Mouse (Mus musculus): ENCODE results near the gene Arnt2. TPM values are rescaled to one million over a fixed set of nuclear protein-coding genes. Genes with fewer than 3 reads are reported as not detected.

Gene Arnt2
- total and polyA plus RNA-seq, 3 experiments = 0.05 TPM; not detected in 2

- no peaks in the 10 kb centered on the region for H3K36me3 ChIP-seq (replicated peaks)
- H3K27me3 ChIP-seq (ENCODE audit: insufficient read depth, low read length) = no peaks in the 10 kb centered on the region
- no peak overlapping the region for H3K4me3 ChIP-seq (ENCODE audit: low read depth, low read length)
- TF ChIP-seq CTCF (IDR thresholded peaks at IDR 0.05; ENCODE audit: low read depth, low read length) = no peak
- no peak for TF ChIP-seq GATA1 (IDR thresholded peaks at IDR 0.05; ENCODE audit: borderline replicate concordance, low read length)
- TF ChIP-seq TAL1 (conservative IDR thresholded peaks at IDR 0.05; ENCODE audit: low read depth, low read length) = no peak
- TF ChIP-seq POLR2AphosphoS5 (IDR thresholded peaks at IDR 0.05; ENCODE audit: insufficient replicate concordance, low read depth, low read length) = no peak
- TF ChIP-seq GATA2 (IDR thresholded peaks at IDR 0.05; ENCODE audit: borderline replicate concordance, low read depth, low read length) = no peak
- ATAC-seq (ENCODE audit: extremely low read depth, insufficient number of reproducible peaks, low FRiP score, poor library complexity, severe bottlenecking) (no peak), DNase-seq (ENCODE audit: low spot score) (no peak)
- no peaks in the 10 kb centered on the region for H3K9me3 ChIP-seq (replicated peaks)
- H3K4me1 ChIP-seq (ENCODE audit: insufficient read depth, low read depth, low read length) = no peaks in the 10 kb centered on the region
These were observed 178.6 kb downstream of the Arnt2 start for GRCm38 (mm10) chr7:84231396-84231795.

DNA sequence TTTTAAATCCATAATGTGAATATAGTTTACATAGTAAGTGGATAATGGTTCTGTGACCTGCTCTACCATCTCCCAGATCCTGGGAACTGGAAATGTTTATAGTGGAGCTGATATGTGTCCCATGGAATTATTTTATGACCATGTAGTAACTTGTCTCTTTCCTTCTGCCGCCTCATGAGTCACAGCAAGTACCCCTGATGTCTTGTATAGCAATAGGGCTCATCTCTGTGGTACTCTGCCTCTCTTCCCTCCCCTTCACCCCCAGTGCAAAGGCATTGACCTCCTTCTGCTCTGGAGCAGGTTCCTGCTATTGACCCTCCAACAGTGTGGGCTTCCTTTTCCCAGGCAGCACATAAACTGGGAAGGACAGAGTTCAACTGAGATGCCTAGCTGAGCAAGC lies 182.3 kb downstream of the Arnt2 start:
- no peak overlapping the region for H3K4me3 ChIP-seq (ENCODE audit: low read depth, low read length)
- no peak for TF ChIP-seq CTCF (IDR thresholded peaks at IDR 0.05; ENCODE audit: low read depth, low read length)
- no peak for TF ChIP-seq POLR2AphosphoS5 (IDR thresholded peaks at IDR 0.05; ENCODE audit: insufficient replicate concordance, low read depth, low read length)
- no peak for TF ChIP-seq TAL1 (conservative IDR thresholded peaks at IDR 0.05; ENCODE audit: low read depth, low read length)
- no peak for TF ChIP-seq GATA1 (IDR thresholded peaks at IDR 0.05; ENCODE audit: borderline replicate concordance, low read length)
- no peak for TF ChIP-seq GATA2 (IDR thresholded peaks at IDR 0.05; ENCODE audit: borderline replicate concordance, low read depth, low read length)
- no peaks in the 10 kb centered on the region for H3K27me3 ChIP-seq (ENCODE audit: insufficient read depth, low read length)
- ATAC-seq (ENCODE audit: extremely low read depth, insufficient number of reproducible peaks, low FRiP score, poor library complexity, severe bottlenecking) (no peak), DNase-seq (ENCODE audit: low spot score) (no peak)
- H3K36me3 ChIP-seq (replicated peaks) = no peaks in the 10 kb centered on the region
- H3K4me1 ChIP-seq (ENCODE audit: insufficient read depth, low read depth, low read length) = no peaks in the 10 kb centered on the region
- no peaks in the 10 kb centered on the region for H3K9me3 ChIP-seq (replicated peaks)

GRCm38 (mm10) chr7:84226909-84227308 lies 183.1 kb downstream of the Arnt2 start:
- Histone ChIP-seq H3K4me3 (ENCODE audit: low read depth, low read length) (no peak overlapping the region), H3K27me3 (ENCODE audit: insufficient read depth, low read length) (no peaks in the 10 kb centered on the region), H3K9me3 (replicated peaks) (no peaks in the 10 kb centered on the region), H3K4me1 (ENCODE audit: insufficient read depth, low read depth, low read length) (no peaks in the 10 kb centered on the region), H3K36me3 (replicated peaks) (no peaks in the 10 kb centered on the region)
- TF ChIP-seq POLR2AphosphoS5 (IDR thresholded peaks at IDR 0.05; ENCODE audit: insufficient replicate concordance, low read depth, low read length) (no peak), GATA1 (IDR thresholded peaks at IDR 0.05; ENCODE audit: borderline replicate concordance, low read length) (no peak), TAL1 (conservative IDR thresholded peaks at IDR 0.05; ENCODE audit: low read depth, low read length) (no peak), GATA2 (IDR thresholded peaks at IDR 0.05; ENCODE audit: borderline replicate concordance, low read depth, low read length) (no peak), CTCF (IDR thresholded peaks at IDR 0.05; ENCODE audit: low read depth, low read length) (no peak)
- DNase-seq (ENCODE audit: low spot score) (no peak), ATAC-seq (ENCODE audit: extremely low read depth, insufficient number of reproducible peaks, low FRiP score, poor library complexity, severe bottlenecking) (no peak)

DNA sequence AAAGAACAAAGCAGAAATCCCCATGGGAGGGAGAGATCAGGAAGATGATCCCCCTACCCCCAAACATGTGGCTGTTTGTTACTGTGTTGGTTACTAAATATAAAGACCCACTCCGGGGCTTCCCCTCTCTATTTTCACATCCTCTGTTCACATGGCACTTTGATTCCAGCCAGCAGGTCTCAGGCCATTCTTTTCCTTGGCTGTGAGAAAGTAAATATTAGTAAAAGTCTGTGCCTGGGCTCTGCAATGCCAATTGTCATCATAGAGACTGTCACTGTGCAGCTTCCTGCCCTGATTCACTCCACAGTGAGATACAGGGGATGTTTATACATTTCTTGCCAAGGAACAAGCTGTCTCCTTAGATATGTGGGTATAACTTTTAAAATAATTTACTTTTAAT lies 197.9 kb downstream of the Arnt2 start:
- TF ChIP-seq POLR2AphosphoS5 (IDR thresholded peaks at IDR 0.05; ENCODE audit: insufficient replicate concordance, low read depth, low read length) (no peak), TAL1 (conservative IDR thresholded peaks at IDR 0.05; ENCODE audit: low read depth, low read length) (no peak), GATA1 (IDR thresholded peaks at IDR 0.05; ENCODE audit: borderline replicate concordance, low read length) (no peak), GATA2 (IDR thresholded peaks at IDR 0.05; ENCODE audit: borderline replicate concordance, low read depth, low read length) (no peak), CTCF (IDR thresholded peaks at IDR 0.05; ENCODE audit: low read depth, low read length) (no peak)
- H3K27me3 ChIP-seq (ENCODE audit: insufficient read depth, low read length) = no peaks in the 10 kb centered on the region
- H3K4me1 ChIP-seq (ENCODE audit: insufficient read depth, low read depth, low read length) = no peaks in the 10 kb centered on the region
- no peaks in the 10 kb centered on the region for H3K36me3 ChIP-seq (replicated peaks)
- DNase-seq (ENCODE audit: low spot score) (no peak), ATAC-seq (ENCODE audit: extremely low read depth, insufficient number of reproducible peaks, low FRiP score, poor library complexity, severe bottlenecking) (no peak)
- H3K9me3 ChIP-seq (replicated peaks) = no peaks in the 10 kb centered on the region
- no peak overlapping the region for H3K4me3 ChIP-seq (ENCODE audit: low read depth, low read length)

DNA sequence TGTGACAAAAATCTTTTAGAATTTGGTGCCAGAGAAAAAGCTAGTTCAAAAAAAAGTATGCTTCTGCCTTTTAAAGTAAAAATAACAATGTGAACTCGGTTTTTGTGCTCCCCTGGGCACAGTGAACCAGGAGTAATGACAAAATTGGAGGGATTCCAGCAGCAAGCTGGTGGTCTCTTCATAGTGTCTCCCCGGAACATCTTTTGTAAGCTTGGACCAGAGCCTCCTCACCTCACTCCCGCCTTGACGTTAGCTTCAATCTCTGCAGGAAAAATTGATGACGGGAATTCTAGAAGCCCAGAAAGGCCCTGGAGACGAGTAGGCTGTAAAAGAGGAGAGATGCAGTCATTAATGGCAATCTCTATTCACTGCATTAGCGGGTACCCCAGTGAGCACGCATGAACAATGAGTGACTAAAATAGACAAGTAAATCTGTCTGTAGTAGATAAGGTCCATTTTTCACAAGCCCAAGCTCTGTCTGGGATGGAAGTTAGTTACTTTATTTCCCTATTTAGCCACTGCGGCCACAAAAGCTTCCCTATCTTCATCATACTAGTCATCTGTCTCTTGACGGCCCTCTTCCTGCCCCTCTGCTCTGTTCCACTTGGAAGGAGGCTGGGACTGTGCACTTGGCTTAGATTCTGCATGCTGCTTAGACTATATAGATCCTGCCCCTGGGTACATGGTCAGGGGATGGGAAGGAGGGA lies 199.2 kb downstream of the Arnt2 start:
- Histone ChIP-seq H3K36me3 (replicated peaks) (no peaks in the 10 kb centered on the region), H3K27me3 (ENCODE audit: insufficient read depth, low read length) (no peaks in the 10 kb centered on the region), H3K9me3 (replicated peaks) (no peaks in the 10 kb centered on the region), H3K4me3 (ENCODE audit: low read depth, low read length) (no peak overlapping the region), H3K4me1 (ENCODE audit: insufficient read depth, low read depth, low read length) (no peaks in the 10 kb centered on the region)
- ATAC-seq (ENCODE audit: extremely low read depth, insufficient number of reproducible peaks, low FRiP score, poor library complexity, severe bottlenecking) = no peak
- DNase-seq (ENCODE audit: low spot score) = no peak
- no peak for TF ChIP-seq TAL1 (conservative IDR thresholded peaks at IDR 0.05; ENCODE audit: low read depth, low read length)
- TF ChIP-seq GATA1 (IDR thresholded peaks at IDR 0.05; ENCODE audit: borderline replicate concordance, low read length) = no peak
- TF ChIP-seq GATA2 (IDR thresholded peaks at IDR 0.05; ENCODE audit: borderline replicate concordance, low read depth, low read length) = no peak
- TF ChIP-seq CTCF (IDR thresholded peaks at IDR 0.05; ENCODE audit: low read depth, low read length) = no peak
- TF ChIP-seq POLR2AphosphoS5 (IDR thresholded peaks at IDR 0.05; ENCODE audit: insufficient replicate concordance, low read depth, low read length) = no peak

- H3K36me3 ChIP-seq (replicated peaks) = no peaks in the 10 kb centered on the region
- no peak overlapping the region for H3K4me3 ChIP-seq (ENCODE audit: low read depth, low read length)
- TF ChIP-seq GATA1 (IDR thresholded peaks at IDR 0.05; ENCODE audit: borderline replicate concordance, low read length) = no peak
- no peak for TF ChIP-seq TAL1 (conservative IDR thresholded peaks at IDR 0.05; ENCODE audit: low read depth, low read length)
- no peak for TF ChIP-seq GATA2 (IDR thresholded peaks at IDR 0.05; ENCODE audit: borderline replicate concordance, low read depth, low read length)
- no peak for TF ChIP-seq CTCF (IDR thresholded peaks at IDR 0.05; ENCODE audit: low read depth, low read length)
- TF ChIP-seq POLR2AphosphoS5 (IDR thresholded peaks at IDR 0.05; ENCODE audit: insufficient replicate concordance, low read depth, low read length) = no peak
- no peaks in the 10 kb centered on the region for H3K4me1 ChIP-seq (ENCODE audit: insufficient read depth, low read depth, low read length)
- no peaks in the 10 kb centered on the region for H3K9me3 ChIP-seq (replicated peaks)
- ATAC-seq (ENCODE audit: extremely low read depth, insufficient number of reproducible peaks, low FRiP score, poor library complexity, severe bottlenecking) = no peak
- no peaks in the 10 kb centered on the region for H3K27me3 ChIP-seq (ENCODE audit: insufficient read depth, low read length)
- no peak for DNase-seq (ENCODE audit: low spot score)
These were observed 206.0 kb downstream of the Arnt2 start for GRCm38 (mm10) chr7:84203981-84204380.

All from G1E (cell line).